ENCODE assay signal across 24 mouse cellular contexts in the genomic region with DNA sequence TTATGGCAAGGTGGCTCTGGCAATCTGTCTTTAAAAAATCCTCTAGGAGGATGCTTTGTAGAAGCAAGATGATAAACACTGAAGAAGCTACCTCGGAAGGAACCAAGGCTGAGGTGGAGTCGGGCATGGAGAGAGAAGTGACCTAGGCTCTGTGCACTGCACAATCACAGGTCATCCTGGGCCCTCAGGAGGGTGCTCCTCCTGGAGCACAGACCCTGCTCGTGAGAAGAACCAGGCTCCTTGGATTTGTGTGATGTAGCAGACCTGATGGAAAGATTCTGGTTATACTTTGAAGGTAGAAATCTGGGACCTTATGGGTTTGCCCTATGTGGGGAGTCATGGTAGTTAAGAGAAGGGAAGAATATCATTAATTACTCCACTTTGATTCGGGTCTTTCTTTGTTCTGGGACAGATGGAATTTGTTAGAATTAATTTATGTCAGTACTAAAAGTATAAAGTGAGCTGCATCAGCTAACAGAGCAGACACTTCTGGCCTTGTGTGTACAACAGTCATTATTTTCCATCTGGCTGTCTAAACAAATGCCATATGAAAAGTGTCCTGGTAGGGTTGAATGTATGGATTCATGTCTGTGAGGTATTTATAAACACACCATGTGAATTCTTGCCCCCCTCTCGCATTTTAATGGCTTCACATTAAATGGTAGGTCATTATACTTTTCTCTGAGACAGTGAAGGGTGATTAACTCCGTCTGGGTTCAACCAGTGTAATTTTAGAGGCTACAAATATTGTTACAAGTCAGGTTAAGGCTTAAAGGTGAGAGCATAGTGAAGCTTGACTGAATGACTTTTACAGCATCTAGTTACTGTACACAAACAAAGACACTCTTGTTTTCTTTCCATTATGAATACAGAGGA.
DNase-seq lines count a peak whose midpoint lies in the region; ATAC-seq lines count a peak whose summit lies in the region.
"Had no signal": no experiment of that assay in that cellular context is flagged by ENCODE, and none has a peak within 500 bp of the region (broad histone marks: within the 10 kb centered on the region; RNA-seq: fewer than 3 reads in every experiment).

No protein-coding gene starts in this region.

- peak overlapping the region; percentile 48 for H3K4me2 ChIP-seq in kidney, embryonic 15.5 days
- H3K4me2 ChIP-seq in neural tube, embryonic 13.5 days, result no peak overlapping the region
- no peak overlapping the region for H3K4me2 ChIP-seq in hindbrain, embryonic 16.5 days (ENCODE audit: low read length)
- H3K4me2 ChIP-seq: hindbrain, embryonic 14.5 days; liver, embryonic 13.5 days; midbrain, embryonic 15.5 days had no signal

- H3K4me1 ChIP-seq in kidney, embryonic 15.5 days, result peaks cover 32% of the 10 kb centered on the region
- H3K4me1 ChIP-seq in neural tube, embryonic 13.5 days (replicated peaks), result peaks cover 30% of the 10 kb centered on the region
- peaks cover 37% of the 10 kb centered on the region for H3K4me1 ChIP-seq in limb, embryonic 10.5 days
- H3K4me1 ChIP-seq in hindbrain, embryonic 16.5 days (ENCODE audit: control insufficient read depth, insufficient read depth, low read depth, low read length), result no peaks in the 10 kb centered on the region; the same call in 1 of the 2 replicates
- H3K4me1 ChIP-seq: megakaryocyte, embryonic 14.5 days had no signal

- H3K27me3 ChIP-seq in kidney, embryonic 15.5 days, result no peaks in the 10 kb centered on the region
- H3K27me3 ChIP-seq in neural tube, embryonic 13.5 days, result no peaks in the 10 kb centered on the region
- H3K27me3 ChIP-seq in limb, embryonic 10.5 days (ENCODE audit: low read depth, poor library complexity, severe bottlenecking), result no peaks in the 10 kb centered on the region
- no peaks in the 10 kb centered on the region for H3K27me3 ChIP-seq in hindbrain, embryonic 16.5 days (replicated peaks; ENCODE audit: control insufficient read depth, insufficient read depth, low read length)
- H3K27me3 ChIP-seq: CH12.LX; liver, embryonic 13.5 days; megakaryocyte, embryonic 14.5 days; midbrain, embryonic 15.5 days had no signal

- no peaks in the 10 kb centered on the region for H3K36me3 ChIP-seq in kidney, embryonic 15.5 days
- no peaks in the 10 kb centered on the region for H3K36me3 ChIP-seq in neural tube, embryonic 13.5 days
- H3K36me3 ChIP-seq in limb, embryonic 10.5 days, result peaks cover 5% of the 10 kb centered on the region; the same call in 1 of the 2 replicates
- no peaks in the 10 kb centered on the region for H3K36me3 ChIP-seq in hindbrain, embryonic 16.5 days (ENCODE audit: control insufficient read depth, insufficient read depth, low read length)
- H3K36me3 ChIP-seq: forebrain, embryonic 10.5 days; liver, embryonic 13.5 days; midbrain, embryonic 15.5 days had no signal

- no peak overlapping the region for H3K9ac ChIP-seq in kidney, embryonic 15.5 days
- H3K9ac ChIP-seq in neural tube, embryonic 13.5 days, result no peak overlapping the region
- H3K9ac ChIP-seq in hindbrain, embryonic 16.5 days (ENCODE audit: low read depth, low read length), result no peak overlapping the region
- H3K9ac ChIP-seq: forebrain, postnatal 0 days; hindbrain, embryonic 14.5 days; liver, embryonic 13.5 days; midbrain, embryonic 15.5 days had no signal

- H3K9me3 ChIP-seq in kidney, embryonic 15.5 days (replicated peaks), result no peaks in the 10 kb centered on the region
- no peaks in the 10 kb centered on the region for H3K9me3 ChIP-seq in neural tube, embryonic 13.5 days
- no peaks in the 10 kb centered on the region for H3K9me3 ChIP-seq in limb, embryonic 10.5 days (replicated peaks)
- H3K9me3 ChIP-seq in hindbrain, embryonic 16.5 days (ENCODE audit: control insufficient read depth, low read length), result no peaks in the 10 kb centered on the region
- H3K9me3 ChIP-seq: forebrain, embryonic 10.5 days; liver, embryonic 13.5 days; megakaryocyte, embryonic 14.5 days; midbrain, embryonic 15.5 days had no signal

- ATAC-seq in kidney, embryonic 15.5 days (replicated peaks; ENCODE audit: low FRiP score), result peak; percentile 81
- no peak for ATAC-seq in neural tube, embryonic 13.5 days (ENCODE audit: low read depth)
- ATAC-seq in hindbrain, embryonic 16.5 days, result no peak
- ATAC-seq: forebrain, postnatal 0 days; midbrain, embryonic 15.5 days had no signal

- H3K4me3 ChIP-seq in kidney, embryonic 15.5 days (replicated peaks), result peak overlapping the region; percentile 23
- no peak overlapping the region for H3K4me3 ChIP-seq in neural tube, embryonic 13.5 days
- H3K4me3 ChIP-seq in limb, embryonic 10.5 days, result peak overlapping the region; percentile 13; the same call in 1 of the 2 replicates
- H3K4me3 ChIP-seq in hindbrain, embryonic 16.5 days (ENCODE audit: low read length), result no peak overlapping the region
- H3K4me3 ChIP-seq: forebrain, embryonic 10.5 days; liver, embryonic 13.5 days; megakaryocyte, embryonic 14.5 days; midbrain, embryonic 15.5 days had no signal

- H3K27ac ChIP-seq in kidney, embryonic 15.5 days, result peak overlapping the region; percentile 84
- peak overlapping the region; percentile 19; the same call in 1 of the 2 replicates for H3K27ac ChIP-seq in neural tube, embryonic 13.5 days (replicated peaks)
- peak overlapping the region; percentile 75 for H3K27ac ChIP-seq in limb, embryonic 10.5 days
- no peak overlapping the region for H3K27ac ChIP-seq in hindbrain, embryonic 16.5 days (ENCODE audit: low read depth, low read length)
- H3K27ac ChIP-seq: forebrain, embryonic 10.5 days; hindbrain, embryonic 14.5 days; liver, embryonic 13.5 days; midbrain, embryonic 15.5 days had no signal

- DNase-seq in kidney, adult 18-20 months, result no peak
- DNase-seq in neural tube, embryonic 10.5 days (ENCODE audit: extremely low spot score, low spot score), result no peak
- DNase-seq in limb, embryonic 10.5 days (ENCODE audit: low spot score), result no peak
- DNase-seq in urinary bladder, postnatal 25 days (ENCODE audit: low spot score), result no peak
- DNase-seq: adrenal gland, postnatal 25 days; cerebellum, adult 11-12 months; cerebellum, postnatal 14 days; forebrain, postnatal 0 days; heart, adult 11 months; heart, postnatal 36 days; kidney, adult 9 months; left cerebral cortex, postnatal 4 days; liver, embryonic 13.5 days; lung, postnatal 10 days; right cerebral cortex, adult 18-20 months; thymus, postnatal 36 days had no signal

- 15% methylated on average over 6 of the region's 6 CpGs for WGBS in kidney, embryonic 15.5 days
- WGBS in neural tube, embryonic 13.5 days, result 47% methylated on average over 6 of the region's 6 CpGs
- 38% methylated on average over 6 of the region's 6 CpGs for WGBS in limb, embryonic 10.5 days
- 67% methylated on average over 6 of the region's 6 CpGs for WGBS in hindbrain, embryonic 16.5 days

Comparison
In these comparisons a context has a peak if more than half of its experiments do, and no peak if none do; other contexts are left out.
1. H3K4me3 ChIP-seq: peak in kidney, embryonic 15.5 days (single experiment) and limb, embryonic 10.5 days (single experiment); none in neural tube, embryonic 13.5 days (single experiment) and hindbrain, embryonic 16.5 days (single experiment).